Comparison of ENCODE assay signal across 14 mouse cellular contexts in the genomic region with DNA sequence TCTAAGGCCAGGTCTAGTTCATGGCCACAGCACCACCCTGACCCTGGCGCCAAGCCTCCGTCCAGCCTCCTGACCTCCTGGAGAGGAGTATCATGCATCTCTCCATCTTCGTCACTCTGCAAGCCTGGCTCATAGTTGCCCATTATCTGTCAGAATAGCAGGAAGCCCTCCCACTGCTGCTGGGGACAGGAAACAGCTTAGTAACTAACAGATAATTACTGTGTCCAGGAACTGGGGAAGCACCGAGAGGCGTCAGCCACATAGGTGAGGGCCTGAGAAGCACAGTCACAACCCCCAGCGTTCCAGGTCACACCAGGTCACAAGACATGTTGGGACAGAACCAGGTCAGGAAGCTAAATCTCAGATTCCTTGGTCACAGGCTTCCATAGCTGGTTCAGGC. TPM values are rescaled to one million over a fixed set of nuclear protein-coding genes. Genes with fewer than 3 reads are reported as not detected.
DNase-seq lines count a peak whose midpoint lies in the region; ATAC-seq and TF ChIP-seq lines count a peak whose summit lies in the region.
"Had no signal": no experiment of that assay in that cellular context is flagged by ENCODE, and none has a peak within 500 bp of the region (broad histone marks: within the 10 kb centered on the region; RNA-seq: fewer than 3 reads in every experiment).

No protein-coding gene starts in this region.

- no peaks in the 10 kb centered on the region for H3K9me3 ChIP-seq in liver, postnatal 0 days (ENCODE audit: low read length)
- H3K9me3 ChIP-seq: hindbrain, embryonic 10.5 days had no signal

- no peaks in the 10 kb centered on the region for H3K36me3 ChIP-seq in kidney, adult 2 months (ENCODE audit: control insufficient read depth, insufficient read depth, low read length)
- no peaks in the 10 kb centered on the region for H3K36me3 ChIP-seq in liver, postnatal 0 days (replicated peaks; ENCODE audit: insufficient read depth, low read length)
- H3K36me3 ChIP-seq: hindbrain, embryonic 10.5 days had no signal

- DNase-seq in kidney, adult 2 months, result peak; percentile 48
- DNase-seq in kidney, postnatal 10 days, result no peak
- peak; percentile 18 for DNase-seq in 416B (ENCODE audit: low read depth)
- DNase-seq in liver, postnatal 0 days, result no peak
- no peak for DNase-seq in cerebellum, adult 18-20 months
- DNase-seq in urinary bladder, adult 18-20 months (ENCODE audit: low spot score in 2 of 2), result no peak
- no peak for DNase-seq in thymus, postnatal 0 days (ENCODE audit: low spot score)
- DNase-seq: cerebellum, adult 2 months; gastrocnemius, postnatal 14 days; retina, postnatal 1 day; spleen, adult 18-20 months had no signal

- 0 out of 2 replicates have a peak, but pooled peaks have one; percentile 17 for ATAC-seq in erythroblast, adult 5-6 weeks (replicated peaks; ENCODE audit: low FRiP score, poor library complexity, severe bottlenecking)
- ATAC-seq in liver, postnatal 0 days, result peak; percentile 47; the same call in 1 of the 2 replicates

- TF ChIP-seq CTCF in kidney, adult 2 months (conservative IDR thresholded peaks at IDR 0.05; ENCODE audit: insufficient read depth, insufficient read length, low read depth, low read length), result no peak
- no peak for TF ChIP-seq CTCF in liver, postnatal 0 days (IDR thresholded peaks at IDR 0.05; ENCODE audit: low read depth)

- WGBS in kidney, adult 2 months, result 70% methylated on average over 6 of the region's 6 CpGs
- 23% methylated on average over 6 of the region's 6 CpGs for WGBS in liver, postnatal 0 days (ENCODE audit: insufficient replicate concordance)

- H3K27me3 ChIP-seq in kidney, adult 2 months (replicated peaks; ENCODE audit: control insufficient read depth, insufficient read depth, low read length), result no peaks in the 10 kb centered on the region
- H3K27me3 ChIP-seq in liver, postnatal 0 days (ENCODE audit: insufficient read depth, low read length), result no peaks in the 10 kb centered on the region

- TF ChIP-seq EP300 in liver, postnatal 0 days (IDR thresholded peaks at IDR 0.05; ENCODE audit: low read depth), result no peak

- no peak overlapping the region for H3K4me2 ChIP-seq in liver, postnatal 0 days (ENCODE audit: low read depth, low read length)
- H3K4me2 ChIP-seq: heart, embryonic 11.5 days had no signal

- H3K4me3 ChIP-seq in kidney, adult 2 months (ENCODE audit: insufficient read depth, low read depth, low read length), result no peak overlapping the region
- no peak overlapping the region for H3K4me3 ChIP-seq in liver, postnatal 0 days (ENCODE audit: low read depth, low read length)
- H3K4me3 ChIP-seq: hindbrain, embryonic 10.5 days had no signal

- H3K9ac ChIP-seq in liver, postnatal 0 days (replicated peaks), result no peak overlapping the region

- no peaks in the 10 kb centered on the region for H3K4me1 ChIP-seq in kidney, adult 2 months (ENCODE audit: control insufficient read depth, insufficient read depth, low read length)
- H3K4me1 ChIP-seq in liver, postnatal 0 days (ENCODE audit: insufficient read depth), result peaks cover 22% of the 10 kb centered on the region

- H3K27ac ChIP-seq in kidney, adult 2 months (ENCODE audit: insufficient read depth, low read depth, low read length), result no peak overlapping the region
- no peak overlapping the region for H3K27ac ChIP-seq in liver, postnatal 0 days (ENCODE audit: low read depth)
- H3K27ac ChIP-seq: hindbrain, embryonic 10.5 days had no signal

- TF ChIP-seq POLR2A in kidney, adult 2 months (IDR thresholded peaks at IDR 0.05; ENCODE audit: low read depth, low read length), result no peak

RNA-seq across cellular contexts. Expression of a gene that starts 6.7 kb away (rescaled TPM):
- polyA plus RNA-seq in kidney, adult 2 months (2012; rRNA removed), result 1.8 and 2.4 TPM in 2 replicates
- 2.9 and 5.2 TPM in 2 replicates for total RNA-seq in erythroblast, adult 5-6 weeks (2015; ENCODE audit: low replicate concordance)
- total RNA-seq in erythroblast, adult 5-6 weeks (2017; ENCODE audit: low replicate concordance), result 4.4 and 4.5 TPM in 2 replicates
- polyA plus RNA-seq in liver, postnatal 0 days (2015; fragmentation: Nextera tagmentation; extraction: Ambion mirVana), result 2.7 TPM in 2 replicates
- 73.2 and 83.0 TPM in 2 replicates for polyA plus RNA-seq in thymus, postnatal 0 days (2015; fragmentation: Nextera tagmentation; extraction: Ambion mirVana)

Comparison
In these comparisons a context has a peak if more than half of its experiments do, and no peak if none do; other contexts are left out.
1. DNase-seq: peak in kidney, adult 2 months (single experiment) and 416B (single experiment); none in kidney, postnatal 10 days (single experiment), liver, postnatal 0 days (single experiment), cerebellum, adult 18-20 months (0 of 2), urinary bladder, adult 18-20 months (0 of 2) and thymus, postnatal 0 days (single experiment).
2. RNA of a gene that starts 6.7 kb away (polyA plus RNA-seq): 73.2 to 83.0 TPM in thymus, postnatal 0 days; 2.7 TPM in liver, postnatal 0 days and 1.8 to 2.4 TPM in kidney, adult 2 months; every median in the first group is over 10 times any median in the second.